In genomic region chr5:24086865-24087264, GRCm38 (mm10) we compare ENCODE assay signal across 11 mouse cellular contexts.
"Had no signal": no experiment of that assay in that cellular context is flagged by ENCODE, and none has a peak within 500 bp of the region (broad histone marks: within the 10 kb centered on the region; RNA-seq: fewer than 3 reads in every experiment).

No protein-coding gene starts in this region.

- ATAC-seq: lung, postnatal 0 days; midbrain, embryonic 16.5 days had no signal

- H3K4me1 ChIP-seq: liver, embryonic 15.5 days had no signal

- H3K27ac ChIP-seq: layer of hippocampus, adult 2 months; liver, embryonic 15.5 days; midbrain, embryonic 10.5 days; stomach, postnatal 0 days had no signal

- H3K4me3 ChIP-seq: layer of hippocampus, adult 2 months; liver, embryonic 15.5 days; midbrain, embryonic 10.5 days had no signal

- H3K9me3 ChIP-seq: liver, embryonic 15.5 days; midbrain, embryonic 10.5 days had no signal

- H3K36me3 ChIP-seq: liver, embryonic 15.5 days; midbrain, embryonic 10.5 days had no signal

- DNase-seq: kidney, postnatal 4 days; lung, adult 2 months; lung, postnatal 36 days; right cerebral cortex, adult 18-20 months had no signal

- H3K9ac ChIP-seq: liver, embryonic 15.5 days had no signal

- H3K4me2 ChIP-seq: liver, embryonic 11.5 days; liver, embryonic 15.5 days had no signal
